Mouse (Mus musculus) MEL (cell line): ENCODE results near the gene Olfr878. TPM values are rescaled to one million over a fixed set of nuclear protein-coding genes. Genes with fewer than 3 reads are reported as not detected.

Source experiments
- DNase-seq: peaks from one replicate; pipeline ENCODE4 v3.0.0; 2011; ENCODE audit warnings: low read depth, low spot score
- H3K27ac ChIP-seq: 2 replicates; pipeline ENCODE4 v1.5.1; 2012; ENCODE audit warnings: low read depth, mild to moderate bottlenecking, control low read depth, low read length, moderate library complexity; ENCODE audit not compliant: control insufficient read depth
- H3K27me3 ChIP-seq, 2 experiments: fragments of 150-350 bp in 1 of 2; sonication (generic) in 1 of 2; 2 replicates each; pipeline ENCODE4 v1.6.1; 2012; ENCODE audit warnings: low read length in 2 of 2, mild to moderate bottlenecking in 2 of 2, improper control_type of control experiment in 1 of 2, moderate library complexity in 1 of 2; ENCODE audit not compliant: insufficient read depth in 2 of 2, control insufficient read depth in 1 of 2
- H3K36me3 ChIP-seq, 2 experiments: 2 replicates each; pipeline ENCODE4 v1.6.1; 2012 to 2014; ENCODE audit warnings: low read length in 2 of 2, improper control_type of control experiment in 1 of 2, inconsistent platforms in 1 of 2, mild to moderate bottlenecking in 1 of 2; ENCODE audit not compliant: insufficient read depth in 2 of 2, control insufficient read depth in 1 of 2
- H3K4me1 ChIP-seq, 2 experiments: fragments of 150-350 bp in 1 of 2; sonication (generic) in 1 of 2; 2 replicates each; pipeline ENCODE4 v1.6.1; 2012; ENCODE audit warnings: low read length in 2 of 2, improper control_type of control experiment in 1 of 2, mild to moderate bottlenecking in 1 of 2; ENCODE audit not compliant: insufficient read depth in 2 of 2, control insufficient read depth in 1 of 2
- H3K4me3 ChIP-seq, 2 experiments: fragments of 150-350 bp in 1 of 2; sonication (generic) in 1 of 2; 2 replicates each; pipeline ENCODE4 v1.5.1; 2012; ENCODE audit warnings: low read depth in 2 of 2, low read length in 2 of 2, mild to moderate bottlenecking in 2 of 2, moderate library complexity in 2 of 2, control low read depth in 1 of 2, improper control_type of control experiment in 1 of 2; ENCODE audit not compliant: control insufficient read depth in 1 of 2, insufficient read depth in 1 of 2
- H3K79me2 ChIP-seq: 2 replicates; pipeline ENCODE4 v1.6.1; 2012; ENCODE audit warnings: mild to moderate bottlenecking, low read length, moderate library complexity; ENCODE audit not compliant: control insufficient read depth, poor library complexity, insufficient read depth
- H3K9ac ChIP-seq: 2 replicates; pipeline ENCODE4 v1.6.1; 2012; ENCODE audit warnings: low read depth, mild to moderate bottlenecking, control low read depth, low read length, moderate library complexity; ENCODE audit not compliant: control insufficient read depth, poor library complexity, severe bottlenecking
- H3K9me3 ChIP-seq: fragments of 150-350 bp; sonication (generic); replicated peaks from 2 replicates; pipeline ENCODE4 v1.6.1; 2012; ENCODE audit warnings: mild to moderate bottlenecking, low read length, improper control_type of control experiment, moderate library complexity; ENCODE audit not compliant: insufficient read depth
- BHLHE40 ChIP-seq: IDR thresholded peaks from 2 replicates; pipeline ENCODE4 v1.6.1; 2012; ENCODE audit warnings: low read depth, mild to moderate bottlenecking, inconsistent platforms, low read length, improper control_type of control experiment, borderline replicate concordance
- CTCF ChIP-seq, 3 experiments: IDR thresholded peaks in 2 of 3; conservative IDR thresholded peaks in 1 of 3; 2 replicates each; pipeline ENCODE4 v1.5.1; 2011 to 2012; ENCODE audit warnings: low read length in 3 of 3, low read depth in 2 of 3, mild to moderate bottlenecking in 2 of 3, improper control_type of control experiment in 1 of 3, inconsistent platforms in 1 of 3, mixed read lengths in 1 of 3, moderate library complexity in 1 of 3; ENCODE audit not compliant: control insufficient read depth in 1 of 3, insufficient read depth in 1 of 3, poor library complexity in 1 of 3, severe bottlenecking in 1 of 3
- ELF1 ChIP-seq: IDR thresholded peaks from 2 replicates; pipeline ENCODE4 v1.6.1; 2014; ENCODE audit warnings: low read depth, mild to moderate bottlenecking, inconsistent platforms, low read length, improper control_type of control experiment, moderate library complexity
- EP300 ChIP-seq, 2 experiments: IDR thresholded peaks; 2 replicates each; pipeline ENCODE4 v1.6.1; 2011; ENCODE audit warnings: improper control_type of control experiment in 2 of 2, low read length in 2 of 2, low read depth in 1 of 2, mild to moderate bottlenecking in 1 of 2
- ETS1 ChIP-seq: IDR thresholded peaks from 2 replicates; pipeline ENCODE4 v1.6.1; 2012; ENCODE audit warnings: low read depth, mild to moderate bottlenecking, inconsistent platforms, low read length, improper control_type of control experiment, moderate library complexity
- GABPA ChIP-seq: IDR thresholded peaks from 2 replicates; pipeline ENCODE4 v1.6.1; 2012; ENCODE audit warnings: low read depth, mild to moderate bottlenecking, inconsistent platforms, low read length, improper control_type of control experiment, moderate library complexity
- GATA1 ChIP-seq: IDR thresholded peaks from 2 replicates; pipeline ENCODE4 v1.6.1; 2011; ENCODE audit warnings: low read depth, low read length, improper control_type of control experiment
- JUND ChIP-seq: IDR thresholded peaks from 2 replicates; pipeline ENCODE4 v1.6.1; 2011; ENCODE audit warnings: low read depth, mild to moderate bottlenecking, improper control_type of control experiment, low read length
- MAZ ChIP-seq: IDR thresholded peaks from 2 replicates; pipeline ENCODE4 v1.6.1; 2012; ENCODE audit warnings: low read depth, mild to moderate bottlenecking, inconsistent platforms, low read length, improper control_type of control experiment
- MEF2A ChIP-seq: IDR thresholded peaks from 2 replicates; pipeline ENCODE4 v1.6.1; 2014; ENCODE audit warnings: low read depth, mild to moderate bottlenecking, inconsistent platforms, low read length, improper control_type of control experiment; ENCODE audit not compliant: poor library complexity, insufficient replicate concordance, severe bottlenecking; ENCODE audit errors: extremely low read depth
- MYB ChIP-seq: IDR thresholded peaks from 2 replicates; pipeline ENCODE4 v1.6.1; 2011; ENCODE audit warnings: mild to moderate bottlenecking, low read depth, low read length, improper control_type of control experiment
- MYC ChIP-seq: IDR thresholded peaks from 2 replicates; pipeline ENCODE4 v1.6.1; 2011; ENCODE audit warnings: low read depth, mild to moderate bottlenecking, low read length, improper control_type of control experiment, moderate library complexity
- NRF1 ChIP-seq: IDR thresholded peaks from 2 replicates; pipeline ENCODE4 v1.6.1; 2014; ENCODE audit warnings: low read depth, mild to moderate bottlenecking, inconsistent platforms, low read length, improper control_type of control experiment, moderate library complexity; ENCODE audit not compliant: poor library complexity, insufficient read depth, severe bottlenecking
- POLR2AphosphoS5 ChIP-seq: IDR thresholded peaks from 2 replicates; pipeline ENCODE4 v1.6.1; 2012; ENCODE audit warnings: low read depth, borderline replicate concordance, mild to moderate bottlenecking, inconsistent platforms, low read length, moderate library complexity, mixed read lengths
- RAD21 ChIP-seq: IDR thresholded peaks from 2 replicates; pipeline ENCODE4 v1.6.1; 2011; ENCODE audit warnings: mild to moderate bottlenecking, low read depth, low read length, improper control_type of control experiment
- RCOR1 ChIP-seq: IDR thresholded peaks from 2 replicates; pipeline ENCODE4 v1.6.1; 2012; ENCODE audit warnings: low read depth, mild to moderate bottlenecking, inconsistent platforms, low read length, improper control_type of control experiment
- TAL1 ChIP-seq: IDR thresholded peaks from 2 replicates; pipeline ENCODE4 v1.6.1; 2012; ENCODE audit warnings: mild to moderate bottlenecking, inconsistent platforms, low read length, moderate library complexity, mixed read lengths
- USF1 ChIP-seq: IDR thresholded peaks from 2 replicates; pipeline ENCODE4 v1.6.1; 2014; ENCODE audit warnings: low read depth, mild to moderate bottlenecking, inconsistent platforms, low read length, improper control_type of control experiment, moderate library complexity
- ZC3H11A ChIP-seq: IDR thresholded peaks from 2 replicates; pipeline ENCODE4 v1.6.1; 2012; ENCODE audit warnings: low read depth, mild to moderate bottlenecking, inconsistent platforms, low read length, improper control_type of control experiment
- ZMIZ1 ChIP-seq: IDR thresholded peaks from 2 replicates; pipeline ENCODE4 v1.6.1; 2012; ENCODE audit warnings: low read depth, mild to moderate bottlenecking, inconsistent platforms, low read length, improper control_type of control experiment, moderate library complexity
- ZNF384 ChIP-seq: IDR thresholded peaks from 2 replicates; pipeline ENCODE4 v1.6.1; 2012; ENCODE audit warnings: low read depth, mild to moderate bottlenecking, inconsistent platforms, low read length, improper control_type of control experiment
- polyA plus RNA-seq, 2 experiments: library from polyadenylated mRNA; stranded (reverse) in 1 of 2; unstranded in 1 of 2; fragments of >175 nt in 1 of 2; fragments of >200 nt in 1 of 2; gene quantifications; 2 replicates each; pipeline versions ENCODE4 v1.2.1 to v1.2.4; 2012; ENCODE audit warnings: low replicate concordance in 2 of 2, low read depth in 1 of 2; ENCODE audit not compliant: insufficient read length in 2 of 2, insufficient read depth in 1 of 2, missing spikeins in 1 of 2
- total RNA-seq: library from RNA; depleted of rRNA; stranded (reverse); fragments of 300-350 nt; gene quantifications from 2 replicates; pipeline ENCODE4 v1.2.3, GENCODE M21; 2012

Olfr878 gene
- total and polyA plus RNA-seq, 3 experiments, result not detected

DNA sequence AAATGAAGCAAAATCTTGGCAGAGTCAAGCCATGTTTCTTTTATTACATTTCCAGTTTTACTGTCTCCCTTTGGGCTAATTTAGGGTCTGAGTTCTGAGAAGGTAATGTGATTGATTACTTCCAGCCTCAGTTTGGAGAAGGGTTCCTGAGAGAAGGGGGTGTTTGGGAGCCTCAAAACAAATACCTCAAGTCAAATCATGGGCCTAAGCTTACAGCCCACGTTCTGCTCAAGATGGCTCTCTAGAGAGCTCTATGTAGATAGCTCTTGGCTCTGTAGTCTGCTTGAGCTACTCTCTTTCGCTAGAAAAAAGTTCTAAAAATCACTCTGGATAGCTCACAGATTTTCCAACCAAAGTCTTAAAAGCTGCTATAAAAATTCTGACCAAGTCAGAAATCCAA, 7.8 kb downstream of the Olfr878 start:
- Histone ChIP-seq H3K4me3 (no peak overlapping the region), H3K27ac (no peak overlapping the region), H3K9me3 (no peaks in the 10 kb centered on the region), H3K27me3 (no peaks in the 10 kb centered on the region; a peak in 1 of 4 replicates), H3K9ac (no peak overlapping the region), H3K4me1 (no peaks in the 10 kb centered on the region), H3K36me3 (no peaks in the 10 kb centered on the region), H3K79me2 (no peaks in the 10 kb centered on the region)
- TF ChIP-seq ZC3H11A (no peak), BHLHE40 (no peak), TAL1 (no peak), ETS1 (no peak), JUND (no peak), CTCF (IDR thresholded peaks at IDR 0.05 in 2 of 3, conservative IDR thresholded peaks at IDR 0.05 in 1 of 3; ENCODE audit: control insufficient read depth in 1 of 3, insufficient read depth in 1 of 3, low read depth in 2 of 3, low read length in 3 of 3, poor library complexity in 1 of 3, severe bottlenecking in 1 of 3) (no peak), EP300 (IDR thresholded peaks at IDR 0.05; ENCODE audit: low read depth in 1 of 2, low read length in 2 of 2) (no peak), MYC (no peak), MYB (no peak), RCOR1 (no peak), POLR2AphosphoS5 (no peak), MAZ (no peak), RAD21 (no peak), ELF1 (no peak), MEF2A (no peak), ZMIZ1 (no peak)
- no peak for DNase-seq

DNA sequence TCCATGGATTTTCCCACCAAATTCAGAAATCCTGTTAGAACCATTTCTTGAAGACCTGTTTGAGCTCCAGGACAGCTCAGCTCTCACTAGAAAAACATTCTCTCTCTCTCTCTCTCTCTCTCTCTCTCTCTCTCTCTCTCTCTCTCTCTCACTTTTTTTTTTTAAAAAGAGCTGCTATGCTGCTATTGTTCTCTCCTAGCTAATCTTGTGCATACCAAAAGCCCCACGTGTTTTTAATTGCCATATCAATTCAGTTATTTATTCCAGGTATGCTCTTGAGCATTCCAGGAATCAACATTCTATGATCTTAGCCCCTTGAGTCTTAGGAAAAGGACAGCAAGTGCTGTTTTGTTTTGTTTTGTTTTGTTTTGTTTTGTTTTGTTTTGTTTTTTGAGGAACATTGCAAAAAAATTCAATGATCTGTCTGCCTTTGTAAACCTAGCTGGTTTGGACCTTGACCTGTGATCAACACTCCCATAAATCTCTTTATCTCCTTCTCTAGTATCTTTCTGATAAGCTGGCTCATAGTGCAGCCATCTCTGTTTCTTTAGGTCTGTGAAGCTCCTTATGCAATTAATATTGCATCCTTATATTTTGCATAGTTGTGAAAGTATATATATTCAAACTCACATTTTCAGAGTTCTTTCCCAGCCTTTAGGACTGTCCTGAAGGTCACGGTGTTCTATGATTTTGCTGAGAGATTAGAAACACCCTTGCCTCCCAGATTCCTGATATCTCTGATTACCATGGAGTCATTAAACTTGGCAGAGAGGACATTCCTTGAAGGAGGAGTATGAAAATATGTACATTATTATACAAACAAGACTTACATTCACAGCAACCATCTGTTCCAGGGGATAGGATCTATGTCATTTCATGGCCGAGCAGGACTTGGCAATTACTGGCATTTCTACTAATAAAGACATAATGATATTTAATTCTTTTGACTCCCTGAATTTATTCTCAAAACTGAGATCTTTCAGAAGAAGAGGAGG, 8.7 kb downstream of the Olfr878 start:
- H3K9me3 ChIP-seq, result no peaks in the 10 kb centered on the region
- H3K27ac ChIP-seq, result no peak overlapping the region
- no peaks in the 10 kb centered on the region for H3K79me2 ChIP-seq
- no peaks in the 10 kb centered on the region; a peak in 1 of 4 replicates for H3K27me3 ChIP-seq
- H3K4me1 ChIP-seq, result no peaks in the 10 kb centered on the region
- H3K9ac ChIP-seq, result no peak overlapping the region
- no peak for DNase-seq
- TF ChIP-seq USF1 (no peak), NRF1 (no peak), MYB (no peak), MEF2A (no peak), GATA1 (no peak), RAD21 (no peak), ZNF384 (no peak), GABPA (no peak)
- no peaks in the 10 kb centered on the region for H3K36me3 ChIP-seq
- H3K4me3 ChIP-seq, result no peak overlapping the region
